Mouse (Mus musculus) megakaryocyte, embryonic 14.5 days (primary cell): ENCODE results near the gene Rere.

ENCODE experiments used
- FLI1 ChIP-seq: IDR thresholded peaks from 2 replicates; pipeline ENCODE4 v1.6.1; 2012; ENCODE audit warnings: low read length, inconsistent platforms, mixed read lengths
- GATA1 ChIP-seq: IDR thresholded peaks from 3 replicates; pipeline ENCODE4 v1.6.1; 2012; ENCODE audit warnings: mixed read lengths, low read length, inconsistent platforms, borderline replicate concordance

DNA sequence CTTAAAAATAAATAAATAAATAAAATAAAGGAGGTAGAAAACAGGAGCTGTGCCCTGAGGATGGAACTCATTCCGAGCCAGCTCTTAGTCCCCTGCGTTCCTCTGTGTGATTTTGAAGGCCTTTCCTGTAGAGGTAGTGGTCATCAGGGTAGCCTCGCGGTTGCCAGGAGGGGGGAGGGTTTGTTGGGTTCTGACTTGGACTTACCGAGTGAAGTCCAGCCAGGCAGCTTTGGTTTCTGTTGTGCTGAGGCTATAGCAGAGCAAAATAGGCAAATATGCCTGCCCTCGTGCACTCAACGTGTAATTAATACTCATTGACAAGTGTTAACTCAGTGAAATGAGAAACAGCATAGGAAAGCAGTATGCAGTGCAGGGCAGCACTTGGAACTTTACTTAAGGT lies 262.8 kb downstream of the Rere start:
- TF ChIP-seq GATA1, result no peak
- no peak for TF ChIP-seq FLI1
